Mouse (Mus musculus) embryo, embryonic 9.5 days (tissue): ENCODE data around the gene Bcorl1.
"Not testable (repeated sequence)": the region's sequence is repeated elsewhere in the genome, so short reads cannot be mapped to it uniquely, and the experiment has no call there.

Experiments used
- DNase-seq: peaks from one replicate; pipeline ENCODE4 v3.0.0-alpha.2; 2017; ENCODE audit errors: extremely low spot score

Gene Bcorl1

GRCm38 (mm10) chrX:48389380-48389779 is 48.2 kb downstream of the Bcorl1 start:
- DNase-seq, result no peak

GRCm38 (mm10) chrX:48399994-48400393 is 58.8 kb downstream of the Bcorl1 start:
- DNase-seq, result no peak

- peak; percentile 8 for DNase-seq
Observed at GRCm38 (mm10) chrX:48405141-48405540, 64.0 kb downstream of the Bcorl1 start.

DNA sequence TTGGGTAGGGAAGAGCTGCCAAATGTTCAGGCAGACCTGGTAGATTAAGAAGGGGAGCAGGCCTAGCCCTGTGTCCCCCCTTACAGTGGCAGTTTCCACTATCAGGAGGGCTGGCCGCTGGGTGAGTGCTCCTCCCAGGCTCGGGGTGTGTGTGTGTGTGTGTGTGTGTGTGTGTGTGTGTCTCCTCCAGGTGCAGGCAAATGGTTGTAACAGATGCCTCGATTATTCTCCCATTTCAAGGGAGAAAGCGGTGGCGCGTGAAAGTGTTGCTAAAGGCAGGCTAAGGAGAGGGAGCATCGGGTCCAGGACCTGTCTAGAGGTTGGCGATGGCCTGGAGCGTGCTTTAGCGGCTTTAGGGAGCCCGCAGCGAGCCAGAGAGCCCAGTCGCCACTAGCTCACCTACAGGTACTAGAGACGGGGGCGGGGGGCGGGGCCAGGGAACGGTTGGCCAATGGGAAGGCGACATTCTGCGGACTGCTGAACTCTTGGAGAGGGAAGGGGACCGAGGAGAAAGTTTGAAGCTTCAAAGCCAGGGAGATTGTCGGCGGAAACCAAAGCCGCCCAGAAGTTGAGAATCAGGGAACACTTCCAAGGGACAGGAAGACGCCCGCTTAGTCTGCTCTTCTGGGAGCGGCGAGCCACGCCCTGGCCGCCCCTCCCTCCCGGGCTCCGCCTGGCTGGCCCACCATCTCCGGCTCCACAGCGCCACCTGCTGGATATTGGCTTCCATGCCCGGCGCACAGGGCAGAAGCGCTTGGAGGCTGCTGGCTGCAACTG is 68.6 kb downstream of the Bcorl1 start:
- DNase-seq, result peak; percentile 83

DNA sequence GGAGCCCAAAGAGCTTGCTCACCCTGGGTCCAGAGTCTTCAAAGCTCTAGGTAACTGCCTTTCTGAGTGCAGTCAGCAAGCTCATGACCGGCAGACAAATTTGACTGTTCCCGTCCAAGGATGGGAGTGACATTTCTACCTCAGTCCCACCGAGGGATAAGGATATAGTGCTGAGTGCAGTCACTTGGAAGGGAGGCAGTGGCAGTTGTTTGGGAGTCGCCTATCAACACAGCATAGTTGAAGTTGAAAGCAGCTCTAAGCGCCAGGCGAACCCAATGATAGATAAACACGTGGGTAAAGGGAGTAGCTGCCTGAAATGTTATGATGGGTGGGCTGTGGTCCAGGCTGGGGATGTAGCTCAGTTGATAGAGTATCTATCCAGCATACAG is 69.2 kb downstream of the Bcorl1 start:
- DNase-seq, result no peak

GRCm38 (mm10) chrX:48412629-48413028 is 71.5 kb downstream of the Bcorl1 start:
- DNase-seq, result no peak

DNA sequence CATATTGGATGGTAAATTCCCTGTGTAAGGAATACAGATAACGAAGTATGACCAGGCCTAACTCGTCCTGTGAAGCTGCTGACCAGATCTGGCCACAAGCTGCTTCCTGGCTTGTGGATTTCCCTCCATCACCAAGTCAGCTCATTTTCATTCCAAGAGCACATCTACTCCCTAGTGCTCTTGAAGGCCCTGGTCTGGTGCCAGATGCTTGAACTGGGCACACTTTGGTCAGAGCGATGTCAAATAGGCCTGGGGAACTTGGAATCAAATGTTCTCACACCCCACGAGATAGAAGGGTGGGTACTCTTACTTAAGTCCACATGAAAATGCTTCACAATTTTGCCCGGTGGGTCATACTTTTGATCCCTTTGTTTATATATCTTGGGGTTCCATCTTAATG is 73.1 kb downstream of the Bcorl1 start:
- DNase-seq, result no peak

DNA sequence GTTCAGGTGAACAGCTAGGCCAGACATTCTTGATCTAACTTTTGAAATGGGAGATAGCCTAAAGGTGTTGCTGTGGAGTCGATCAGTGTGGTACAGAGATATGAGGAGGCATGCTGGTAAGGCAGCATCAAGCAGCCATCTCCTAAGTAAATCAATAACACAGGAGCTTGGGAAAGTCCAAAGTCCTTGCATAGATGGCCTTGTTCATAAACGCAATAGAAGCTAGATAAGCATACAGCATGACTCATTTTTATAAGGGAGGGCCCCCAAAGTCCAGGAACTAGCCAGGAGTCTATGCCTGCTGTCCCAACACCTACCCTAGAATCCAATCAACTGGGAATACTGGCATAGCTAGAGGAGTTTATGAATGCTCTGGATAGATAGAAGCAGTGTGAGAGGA is 77.3 kb downstream of the Bcorl1 start:
- DNase-seq, result no peak

GRCm38 (mm10) chrX:48422986-48423385 is 81.8 kb downstream of the Bcorl1 start:
- peak; percentile 57 for DNase-seq

GRCm38 (mm10) chrX:48423671-48424070 is 82.5 kb downstream of the Bcorl1 start:
- DNase-seq, result no peak

DNA sequence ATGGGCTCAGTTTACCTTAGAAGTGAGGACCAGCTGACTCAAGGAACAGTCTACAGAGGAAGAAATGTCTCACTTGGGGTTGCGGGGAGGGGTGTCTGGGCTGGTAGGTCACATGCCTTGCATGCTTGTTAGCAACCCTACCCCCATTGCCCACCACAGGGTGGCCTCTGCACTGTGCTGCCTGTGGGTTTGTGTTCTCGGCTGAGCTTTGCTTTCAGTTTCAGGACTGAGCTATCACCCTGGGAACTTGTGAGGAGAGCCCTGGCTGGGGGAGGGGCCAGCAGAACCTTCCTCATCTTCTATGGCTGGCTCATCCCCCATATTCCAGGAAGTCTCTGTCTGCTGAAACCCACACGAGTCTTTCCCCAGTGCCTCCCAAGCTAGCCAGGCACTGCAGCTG is 83.4 kb downstream of the Bcorl1 start:
- DNase-seq, result no peak

GRCm38 (mm10) chrX:48425280-48425679 is 84.1 kb downstream of the Bcorl1 start:
- no peak for DNase-seq

- DNase-seq, result no peak
Observed at GRCm38 (mm10) chrX:48428241-48428640, 87.1 kb downstream of the Bcorl1 start.

GRCm38 (mm10) chrX:48428642-48429041 is 87.5 kb downstream of the Bcorl1 start:
- DNase-seq, result no peak

- DNase-seq, result no peak
Observed at GRCm38 (mm10) chrX:48429100-48429499, 87.9 kb downstream of the Bcorl1 start.

DNA sequence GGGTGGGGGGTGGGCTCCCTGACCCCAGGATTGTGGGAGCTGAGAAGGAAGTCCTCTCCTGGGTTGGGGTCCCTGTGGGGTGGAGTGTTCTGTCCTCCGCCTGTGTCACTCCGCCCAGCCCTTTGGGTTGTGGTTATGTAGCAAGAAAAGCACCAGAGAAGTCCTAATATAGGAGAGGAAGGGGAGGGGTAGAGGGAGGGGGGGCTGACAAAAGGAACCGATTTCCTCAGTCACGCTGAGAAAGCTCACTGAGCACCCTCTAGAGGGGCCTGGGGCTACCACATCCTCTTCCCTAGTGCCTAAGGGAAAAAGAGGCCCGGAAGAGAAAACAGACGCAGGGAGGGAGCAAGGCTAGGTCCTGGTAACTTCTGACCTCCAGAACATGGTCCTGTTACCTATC is 88.4 kb downstream of the Bcorl1 start:
- no peak for DNase-seq

DNA sequence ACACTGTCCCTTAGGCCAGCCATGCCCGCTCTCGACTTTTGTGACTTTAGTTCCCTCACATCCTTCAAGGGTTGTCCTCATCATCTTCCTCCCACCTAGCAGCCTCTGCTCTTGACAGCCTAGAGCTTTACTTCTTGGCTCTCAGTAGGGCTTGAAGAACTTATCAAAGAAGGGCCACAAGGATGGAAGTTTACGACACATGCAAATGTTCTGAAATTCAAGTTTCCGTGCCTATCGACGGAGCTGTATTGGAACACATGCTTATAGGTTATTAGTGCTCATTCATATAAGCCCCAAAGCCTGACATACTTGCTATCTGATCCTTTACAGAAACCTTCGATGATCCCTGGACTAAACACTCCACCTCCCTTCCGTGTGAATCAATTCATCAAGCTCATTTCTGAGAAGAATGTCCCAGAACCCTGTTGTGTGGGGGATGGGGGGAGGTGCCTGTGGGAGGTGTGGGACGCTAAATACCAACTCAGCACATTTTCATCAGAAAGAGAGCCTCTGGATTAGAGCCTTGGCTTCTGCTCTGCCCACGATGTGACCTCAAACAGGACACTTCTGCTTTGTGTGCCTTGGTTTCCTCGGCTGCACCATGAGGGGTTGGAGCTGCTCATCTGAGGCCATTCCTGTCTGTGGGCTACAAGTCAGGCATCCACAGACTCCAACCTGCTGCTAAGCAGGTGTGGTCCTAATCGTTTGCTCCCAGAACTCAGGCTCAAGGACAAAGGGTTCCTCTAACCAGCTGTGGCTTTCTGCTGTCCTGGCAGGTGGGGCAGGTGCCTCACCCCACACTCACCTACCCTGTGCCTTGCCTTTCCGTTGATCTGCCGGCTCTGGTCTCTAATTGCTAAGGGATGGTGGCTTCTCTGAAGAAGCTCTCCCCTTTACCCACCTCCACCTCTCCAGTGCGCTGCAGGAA is 91.7 kb downstream of the Bcorl1 start:
- DNase-seq, result no peak

DNA sequence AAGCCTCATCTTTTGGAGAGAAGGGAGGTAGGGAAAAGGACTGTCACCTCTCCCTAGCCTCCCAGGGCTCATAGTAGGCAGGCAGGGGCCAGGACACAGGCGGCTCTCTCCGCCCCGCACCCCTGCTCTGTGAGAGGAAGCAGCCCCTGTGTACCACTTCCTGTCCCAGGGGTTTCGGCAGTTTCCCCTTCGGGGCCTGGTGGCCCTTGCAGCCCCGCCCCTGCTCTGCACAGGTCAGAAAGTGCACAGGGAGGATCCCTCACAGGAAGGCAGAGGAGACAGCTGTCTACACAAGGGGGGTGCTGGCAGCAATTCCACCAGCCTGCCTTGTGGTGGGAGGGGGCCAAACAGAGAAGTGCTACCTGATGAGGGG is 92.4 kb downstream of the Bcorl1 start:
- DNase-seq, result no peak

- DNase-seq, result no peak
Observed at GRCm38 (mm10) chrX:48434251-48434650, 93.1 kb downstream of the Bcorl1 start.

DNA sequence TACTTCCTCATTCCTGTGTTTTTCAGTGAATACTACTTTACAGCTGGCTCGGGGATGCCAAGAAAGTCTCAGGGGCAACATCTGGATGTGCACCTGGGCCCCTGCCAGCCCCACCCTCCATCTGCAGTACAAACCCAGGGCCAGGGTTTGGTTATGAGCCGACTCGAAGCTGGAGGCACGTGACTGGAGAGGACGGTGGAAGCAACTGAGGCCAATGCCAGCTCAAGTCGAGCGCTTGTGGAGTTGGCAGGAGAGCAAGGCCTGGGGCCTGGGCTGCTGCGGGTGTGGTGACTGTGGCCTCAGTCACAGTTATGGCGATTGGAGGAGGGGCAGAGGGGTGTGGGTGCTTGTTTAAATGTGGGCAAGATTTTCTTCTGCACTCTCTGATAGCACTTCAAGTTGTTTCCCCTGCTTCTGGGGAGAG is 94.3 kb downstream of the Bcorl1 start:
- DNase-seq, result no peak

GRCm38 (mm10) chrX:48436082-48436481 is 94.9 kb downstream of the Bcorl1 start:
- DNase-seq, result not testable (repeated sequence)

GRCm38 (mm10) chrX:48439036-48439435 is 97.9 kb downstream of the Bcorl1 start:
- DNase-seq, result no peak

DNA sequence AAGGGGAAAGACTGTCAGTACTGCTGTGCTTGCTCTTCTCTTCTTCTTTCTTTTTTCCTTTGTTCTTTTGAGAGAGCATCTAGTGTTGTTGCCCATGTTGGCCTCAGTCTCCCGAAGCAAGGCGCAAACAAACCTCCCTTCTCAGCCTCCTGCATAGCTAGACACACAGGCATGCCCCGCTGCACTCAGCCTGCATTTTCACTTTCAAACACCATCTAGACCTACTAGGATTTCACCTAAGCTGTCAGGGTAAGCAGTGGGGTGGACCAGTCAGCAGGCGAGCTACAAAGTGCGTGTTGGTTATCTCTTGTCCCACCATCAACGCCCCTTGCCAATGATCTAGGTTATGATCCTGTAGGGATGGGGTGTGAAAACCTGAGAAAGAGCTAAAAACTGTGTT is 100.4 kb downstream of the Bcorl1 start:
- DNase-seq, result no peak
